Mouse (Mus musculus) C2C12 (cell line): ENCODE measurements around the gene Gm42791.

ENCODE experiments used
- CEBPB ChIP-seq: IDR thresholded peaks from one replicate; pipeline ENCODE4 v1.6.1; 2011; ENCODE audit warnings: low read depth, mild to moderate bottlenecking, control low read depth, moderate library complexity
- CTCF ChIP-seq: IDR thresholded peaks from one replicate; pipeline ENCODE4 v1.5.1; 2011; ENCODE audit not compliant: control insufficient read depth, insufficient read depth, insufficient read length
- FOSL1 ChIP-seq: IDR thresholded peaks from one replicate; pipeline ENCODE4 v1.8.0; 2011; ENCODE audit warnings: mild to moderate bottlenecking, low read length; ENCODE audit not compliant: poor library complexity, insufficient read depth, severe bottlenecking
- MAX ChIP-seq: IDR thresholded peaks from one replicate; pipeline ENCODE4 v1.6.1; 2011; ENCODE audit warnings: mild to moderate bottlenecking, control low read depth
- MYOD1 ChIP-seq: IDR thresholded peaks from one replicate; pipeline ENCODE4 v1.6.1; 2011; ENCODE audit warnings: low read depth; ENCODE audit not compliant: control insufficient read depth, insufficient read length
- USF1 ChIP-seq: IDR thresholded peaks from one replicate; pipeline ENCODE4 v1.6.1; 2011; ENCODE audit warnings: low read depth, mild to moderate bottlenecking, control low read depth, moderate library complexity

DNA sequence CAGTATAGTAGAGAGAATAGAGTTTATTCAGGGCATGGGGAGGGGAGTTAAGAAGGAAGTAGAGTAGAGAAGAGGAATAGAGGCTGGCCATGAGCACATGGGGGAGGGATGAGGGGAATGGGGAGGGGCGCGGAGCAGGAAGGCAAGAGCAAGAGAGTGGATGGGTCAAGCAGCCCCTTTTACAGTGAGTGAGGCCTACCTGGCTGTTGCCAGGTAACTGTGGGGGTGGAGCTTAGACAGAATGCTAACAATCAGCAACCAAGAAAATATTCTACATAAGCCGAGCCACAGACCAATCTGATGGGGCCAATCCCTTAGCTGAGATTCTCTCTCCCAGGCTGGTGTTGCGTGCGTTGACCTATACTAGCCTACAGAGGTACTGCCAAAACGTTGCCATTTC lies 39.4 kb downstream of the Gm42791 start:
- TF ChIP-seq CTCF = no peak
- TF ChIP-seq MAX = no peak
- no peak for TF ChIP-seq MYOD1
- TF ChIP-seq USF1 = no peak
- no peak for TF ChIP-seq FOSL1
- no peak for TF ChIP-seq CEBPB
